Mouse (Mus musculus) olfactory bulb, adult 2 months (tissue): ENCODE measurements around the gene Plekhs1.
"Not testable (repeated sequence)": the region's sequence is repeated elsewhere in the genome, so short reads cannot be mapped to it uniquely, and the experiment has no call there.

Experiments used
- CTCF ChIP-seq: fragments of 200-500 bp; IDR thresholded peaks from 2 replicates; pipeline ENCODE4 v1.5.1; 2012; ENCODE audit warnings: low read depth, mild to moderate bottlenecking, low read length, moderate library complexity; ENCODE audit not compliant: insufficient read depth
- POLR2A ChIP-seq: fragments of 200-500 bp; IDR thresholded peaks from 2 replicates; pipeline ENCODE4 v1.6.1; 2012; ENCODE audit warnings: mild to moderate bottlenecking, low read depth, low read length, moderate library complexity; ENCODE audit not compliant: insufficient read depth

DNA sequence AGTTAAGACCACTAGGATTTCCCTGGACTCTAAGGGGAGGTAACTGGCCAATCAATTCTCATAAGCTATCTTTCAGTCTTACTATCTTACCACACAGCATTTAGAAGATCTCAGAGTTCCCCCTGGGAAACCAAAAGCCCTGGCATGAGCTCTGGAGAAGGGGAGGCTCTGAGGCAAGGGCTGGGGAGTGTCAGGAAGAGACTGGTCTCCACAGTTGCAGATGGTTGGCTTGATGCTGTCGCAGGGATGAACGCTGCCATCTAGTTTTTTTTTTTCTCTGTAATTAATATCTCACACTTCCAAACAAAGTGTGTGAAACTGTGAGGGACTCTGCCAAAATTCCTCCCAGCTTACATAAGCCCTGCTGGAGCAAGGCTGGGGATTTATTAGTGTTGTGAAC is 32.7 kb downstream of the Plekhs1 start:
- TF ChIP-seq CTCF, POLR2A: not testable (repeated sequence)
